8 mouse cellular contexts compared by ENCODE assay signal in genomic region chr9:41580611-41581041, GRCm38 (mm10).
A peak's percentile ranks its signal among the peaks of the same experiment; 100 is the strongest.
DNase-seq lines count a peak whose midpoint lies in the region; ATAC-seq and TF ChIP-seq lines count a peak whose summit lies in the region.

No protein-coding gene starts in this region.

- DNase-seq in brain, adult 2 months (ENCODE audit: low read depth, low spot score), result peak; percentile 88
- DNase-seq in layer of hippocampus, postnatal 14 days (ENCODE audit: low spot score in 2 of 2), result peak; percentile 83 to 88
- peak; percentile 79 to 87 for DNase-seq in right cerebral cortex, adult 2 months (ENCODE audit: low spot score in 2 of 2)
- no peak for DNase-seq in thymus, postnatal 25 days

- peak; percentile 66 for ATAC-seq in forebrain, embryonic 13.5 days
- ATAC-seq in heart, embryonic 16.5 days (replicated peaks; ENCODE audit: extremely low read depth, insufficient read depth, low FRiP score), result peak; percentile 50; the same call in 1 of the 2 replicates
- peak; percentile 21; the same call in 1 of the 2 replicates for ATAC-seq in lung, embryonic 16.5 days (ENCODE audit: low read depth)

- peaks cover 53% of the 10 kb centered on the region for H3K79me3 ChIP-seq in C2C12 (ENCODE audit: low read depth)

- H3K9ac ChIP-seq in forebrain, embryonic 13.5 days, result peak overlapping the region; percentile 99
- peak overlapping the region; percentile 86 for H3K9ac ChIP-seq in heart, embryonic 16.5 days (ENCODE audit: low read length)
- H3K9ac ChIP-seq in lung, embryonic 16.5 days (ENCODE audit: low read length), result peak overlapping the region; percentile 66

- H3K36me3 ChIP-seq in C2C12 (ENCODE audit: control insufficient read depth, insufficient read depth), result peaks cover 32% of the 10 kb centered on the region
- no peaks in the 10 kb centered on the region for H3K36me3 ChIP-seq in forebrain, embryonic 13.5 days (ENCODE audit: poor library complexity, severe bottlenecking)
- no peaks in the 10 kb centered on the region for H3K36me3 ChIP-seq in heart, embryonic 16.5 days (ENCODE audit: control insufficient read depth, insufficient read depth)
- H3K36me3 ChIP-seq in lung, embryonic 16.5 days (ENCODE audit: control insufficient read depth, insufficient read depth, low read length), result no peaks in the 10 kb centered on the region

- H3K9me3 ChIP-seq in forebrain, embryonic 13.5 days (replicated peaks), result no peaks in the 10 kb centered on the region
- H3K9me3 ChIP-seq in heart, embryonic 16.5 days (replicated peaks; ENCODE audit: control insufficient read depth, low read length), result no peaks in the 10 kb centered on the region
- no peaks in the 10 kb centered on the region for H3K9me3 ChIP-seq in lung, embryonic 16.5 days (ENCODE audit: control insufficient read depth, low read length)

- no peaks in the 10 kb centered on the region for H3K27me3 ChIP-seq in C2C12 (ENCODE audit: control insufficient read depth, insufficient read depth, insufficient read length)
- no peaks in the 10 kb centered on the region for H3K27me3 ChIP-seq in forebrain, embryonic 13.5 days
- no peaks in the 10 kb centered on the region for H3K27me3 ChIP-seq in heart, embryonic 16.5 days (ENCODE audit: control insufficient read depth, insufficient read depth, low read length)
- peaks cover 9% of the 10 kb centered on the region for H3K27me3 ChIP-seq in lung, embryonic 16.5 days (ENCODE audit: control insufficient read depth, insufficient read depth, low read depth, low read length)

- H3K4me3 ChIP-seq in C2C12 (ENCODE audit: insufficient read depth, poor library complexity, severe bottlenecking), result peak overlapping the region; percentile 68
- H3K4me3 ChIP-seq in forebrain, embryonic 13.5 days, result peak overlapping the region; percentile 86
- H3K4me3 ChIP-seq in heart, embryonic 16.5 days (ENCODE audit: low read length), result peak overlapping the region; percentile 79
- H3K4me3 ChIP-seq in lung, embryonic 16.5 days (ENCODE audit: low read length), result peak overlapping the region; percentile 59

- peaks cover 36% of the 10 kb centered on the region for H3K4me1 ChIP-seq in forebrain, embryonic 13.5 days
- peaks cover 2% of the 10 kb centered on the region for H3K4me1 ChIP-seq in heart, embryonic 16.5 days (ENCODE audit: control insufficient read depth, insufficient read depth, low read length)
- peaks cover under 1% of the 10 kb centered on the region for H3K4me1 ChIP-seq in lung, embryonic 16.5 days (replicated peaks; ENCODE audit: control insufficient read depth, insufficient read depth, low read length)

- TF ChIP-seq CTCF in C2C12 (IDR thresholded peaks at IDR 0.05; ENCODE audit: control insufficient read depth, insufficient read depth, insufficient read length), result no peak

- peak overlapping the region; percentile 99 for H3K27ac ChIP-seq in forebrain, embryonic 13.5 days
- H3K27ac ChIP-seq in heart, embryonic 16.5 days (ENCODE audit: low read length), result peak overlapping the region; percentile 87
- H3K27ac ChIP-seq in lung, embryonic 16.5 days (ENCODE audit: low read length), result peak overlapping the region; percentile 82

- H3ac ChIP-seq in C2C12 (ENCODE audit: control insufficient read depth, insufficient read length, low read depth), result peak overlapping the region; percentile 64

- peaks cover 72% of the 10 kb centered on the region for H3K79me2 ChIP-seq in C2C12 (ENCODE audit: control insufficient read depth, insufficient read depth)

- under 1% methylated on average over 13 of the region's 13 CpGs for WGBS in forebrain, embryonic 13.5 days
- 2% methylated on average over 13 of the region's 13 CpGs for WGBS in heart, embryonic 16.5 days
- under 1% methylated on average over 13 of the region's 13 CpGs for WGBS in lung, embryonic 16.5 days

- peak overlapping the region; percentile 68 for H3K4me2 ChIP-seq in forebrain, embryonic 13.5 days
- H3K4me2 ChIP-seq in heart, embryonic 16.5 days (ENCODE audit: low read depth, low read length), result peak overlapping the region; percentile 67
- peak overlapping the region; percentile 63 for H3K4me2 ChIP-seq in lung, embryonic 16.5 days (ENCODE audit: low read depth, low read length)

TF ChIP-seq in C2C12, 6 proteins besides CTCF, POLR2A, EP300 and RAD21:
- no peak for TF ChIP-seq CEBPB (IDR thresholded peaks at IDR 0.05; ENCODE audit: low read depth)
